Mouse (Mus musculus) cortical plate, adult 2 months (tissue): ENCODE results near the gene Palmd. TPM values are rescaled to one million over a fixed set of nuclear protein-coding genes. Genes with fewer than 3 reads are reported as not detected.
A peak's percentile ranks its signal among the peaks of the same experiment; 100 is the strongest.

Experiments
- H3K27ac ChIP-seq: fragments of 200-500 bp; 2 replicates; pipeline ENCODE4 v1.5.1; 2012; ENCODE audit warnings: low read length, control low read depth, inconsistent platforms; ENCODE audit not compliant: insufficient read depth
- H3K4me1 ChIP-seq: fragments of 200-500 bp; 2 replicates; pipeline ENCODE4 v1.6.1; 2011; ENCODE audit warnings: low read length; ENCODE audit not compliant: control insufficient read depth, insufficient read depth
- H3K4me3 ChIP-seq: fragments of 200-500 bp; 2 replicates; pipeline ENCODE4 v1.5.1; 2011; ENCODE audit warnings: mild to moderate bottlenecking, low read length, control low read depth; ENCODE audit not compliant: insufficient read depth
- CTCF ChIP-seq: fragments of 200-500 bp; IDR thresholded peaks from 2 replicates; pipeline ENCODE4 v1.5.1; 2011; ENCODE audit warnings: mild to moderate bottlenecking, control low read depth, low read length; ENCODE audit not compliant: insufficient read depth; ENCODE audit errors: extremely low read depth
- POLR2A ChIP-seq: fragments of 200-500 bp; IDR thresholded peaks from 2 replicates; pipeline ENCODE4 v1.6.1; 2011; ENCODE audit warnings: mild to moderate bottlenecking, low read length, control low read depth; ENCODE audit not compliant: insufficient read depth; ENCODE audit errors: extremely low read depth
- polyA plus RNA-seq: library from polyadenylated mRNA; depleted of rRNA; stranded (reverse); fragments of >200 nt; gene quantifications from 2 replicates; pipeline ENCODE4 v1.2.3, GENCODE M21; 2012

The Palmd gene
- polyA plus RNA-seq, 1 experiment: 9.4 TPM

DNA sequence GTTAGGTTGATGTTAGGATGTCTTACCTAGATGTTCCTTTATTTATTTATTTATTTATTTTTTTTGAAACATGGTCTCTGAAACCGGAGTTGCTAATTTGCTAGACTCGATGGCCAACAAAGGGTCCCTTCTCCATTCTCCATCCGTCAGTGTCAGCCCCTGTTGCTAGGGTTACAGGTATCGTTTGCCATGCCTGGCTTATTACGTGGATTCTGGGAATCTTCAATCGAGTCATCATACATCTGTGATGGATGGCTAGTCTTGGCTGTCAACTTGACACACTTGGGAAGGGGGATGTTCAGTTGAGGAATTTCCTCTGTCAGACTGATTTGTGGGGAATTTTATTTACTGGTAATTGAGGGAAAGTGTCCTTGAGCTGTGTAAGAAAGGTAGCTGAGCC, 26.0 kb downstream of the Palmd start:
- TF ChIP-seq CTCF (no peak), POLR2A (no peak)
- no peak overlapping the region; the same call in 1 of the 2 replicates for H3K27ac ChIP-seq
- no peak overlapping the region for H3K4me3 ChIP-seq
- peaks cover 2% of the 10 kb centered on the region; the same call in 1 of the 2 replicates for H3K4me1 ChIP-seq

GRCm38 (mm10) chr3:116941559-116942117, 27.1 kb downstream of the Palmd start:
- H3K4me1 ChIP-seq: peaks cover 2% of the 10 kb centered on the region; the same call in 1 of the 2 replicates
- H3K4me3 ChIP-seq: no peak overlapping the region
- peak overlapping the region; percentile 42 for H3K27ac ChIP-seq
- TF ChIP-seq CTCF (no peak), POLR2A (no peak)

- no peak for TF ChIP-seq CTCF
- Histone ChIP-seq H3K4me3 (no peak overlapping the region), H3K27ac (peak overlapping the region; percentile 42), H3K4me1 (peaks cover 2% of the 10 kb centered on the region; the same call in 1 of the 2 replicates)
Observed at GRCm38 (mm10) chr3:116940804-116941558, 27.8 kb downstream of the Palmd start.

- no peak for TF ChIP-seq CTCF
- TF ChIP-seq POLR2A: no peak
- H3K4me1 ChIP-seq: peaks cover 2% of the 10 kb centered on the region; the same call in 1 of the 2 replicates
Observed at GRCm38 (mm10) chr3:116936934-116937691, 31.7 kb downstream of the Palmd start.

GRCm38 (mm10) chr3:116933158-116933557, 35.6 kb downstream of the Palmd start:
- no peak for TF ChIP-seq CTCF
- TF ChIP-seq POLR2A: no peak
- Histone ChIP-seq H3K4me3 (no peak overlapping the region), H3K27ac (no peak overlapping the region), H3K4me1 (no peaks in the 10 kb centered on the region)

More at GRCm38 (mm10) chr3:116936934-116937691, 31.7 kb downstream of the Palmd start:
- Histone ChIP-seq H3K27ac (no peak overlapping the region), H3K4me3 (no peak overlapping the region)

DNA sequence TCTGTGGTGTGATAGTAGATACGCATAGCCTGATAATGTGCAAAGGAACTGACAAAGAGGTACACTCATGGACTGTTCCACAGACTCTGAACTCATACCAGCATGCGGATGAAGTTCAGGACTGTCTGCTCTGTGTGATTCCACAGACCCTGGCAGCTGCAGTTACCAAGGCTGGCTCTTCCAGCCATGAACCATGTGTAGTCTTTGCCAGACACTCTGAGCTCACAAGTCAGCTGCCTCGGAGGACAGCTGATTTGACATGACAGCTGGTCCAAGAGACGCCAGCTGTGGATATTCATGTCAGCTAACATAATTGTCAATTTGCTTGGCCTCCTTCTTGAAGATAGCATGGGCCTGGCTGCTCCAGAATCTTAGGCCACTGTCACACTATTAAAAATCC, 39.8 kb downstream of the Palmd start:
- TF ChIP-seq CTCF (no peak), POLR2A (no peak)
- Histone ChIP-seq H3K4me3 (no peak overlapping the region), H3K27ac (no peak overlapping the region), H3K4me1 (no peaks in the 10 kb centered on the region)

- no peak for TF ChIP-seq CTCF
- no peak for TF ChIP-seq POLR2A
- H3K4me3 ChIP-seq: no peak overlapping the region
- H3K27ac ChIP-seq: no peak overlapping the region
- no peaks in the 10 kb centered on the region for H3K4me1 ChIP-seq
Observed at GRCm38 (mm10) chr3:116923042-116923441, 45.7 kb downstream of the Palmd start.

GRCm38 (mm10) chr3:116921535-116921934, 47.3 kb downstream of the Palmd start:
- Histone ChIP-seq H3K4me1 (no peaks in the 10 kb centered on the region), H3K27ac (no peak overlapping the region), H3K4me3 (no peak overlapping the region)
- no peak for TF ChIP-seq POLR2A
- TF ChIP-seq CTCF: no peak

DNA sequence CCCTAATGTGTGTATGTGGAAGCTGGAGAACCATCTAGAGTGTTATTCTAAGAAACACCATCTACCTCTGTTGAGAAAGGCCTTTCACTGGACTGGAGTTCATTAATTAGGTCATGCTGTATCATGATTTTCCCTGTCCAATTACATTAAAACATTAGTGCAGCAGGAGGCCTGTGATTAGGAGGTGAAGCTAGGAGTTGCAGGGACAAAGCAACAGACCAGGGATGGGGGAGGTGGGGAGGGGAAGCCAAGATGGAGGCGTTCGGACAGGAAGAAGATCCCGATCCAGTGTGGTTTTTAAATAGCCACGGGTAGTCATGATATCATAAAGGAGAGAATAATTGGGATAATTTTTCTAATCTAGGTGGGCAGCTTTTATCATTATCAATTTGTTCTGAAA, 51.8 kb downstream of the Palmd start:
- Histone ChIP-seq H3K4me3 (no peak overlapping the region), H3K4me1 (no peaks in the 10 kb centered on the region)
- TF ChIP-seq CTCF (no peak), POLR2A (no peak)

More for the DNA sequence above, 51.8 kb downstream of the Palmd start:
- no peak overlapping the region for H3K27ac ChIP-seq
